8 mouse cellular contexts compared by ENCODE assay signal in genomic region chr5:106695141-106695540, GRCm38 (mm10). TPM values are rescaled to one million over a fixed set of nuclear protein-coding genes. Genes with fewer than 3 reads are reported as not detected.
DNase-seq lines count a peak whose midpoint lies in the region; ATAC-seq and TF ChIP-seq lines count a peak whose summit lies in the region.

No protein-coding gene starts in this region.

- H3K9me3 ChIP-seq in heart, embryonic 12.5 days (replicated peaks): no peaks in the 10 kb centered on the region
- H3K9me3 ChIP-seq in CH12.LX (replicated peaks; ENCODE audit: low read length): no peaks in the 10 kb centered on the region
- H3K9me3 ChIP-seq in forebrain, embryonic 13.5 days (replicated peaks): no peaks in the 10 kb centered on the region
- H3K9me3 ChIP-seq in liver, embryonic 16.5 days (replicated peaks; ENCODE audit: control insufficient read depth, low read length): no peaks in the 10 kb centered on the region

- H3K79me2 ChIP-seq in CH12.LX (replicated peaks; ENCODE audit: control insufficient read depth, extremely low read depth, insufficient read depth, poor library complexity, severe bottlenecking): peaks cover 36% of the 10 kb centered on the region

- TF ChIP-seq RAD21 in CH12.LX (IDR thresholded peaks at IDR 0.05; ENCODE audit: low read depth, low read length): no peak

- no peak for TF ChIP-seq CTCF in CH12.LX (conservative IDR thresholded peaks at IDR 0.05 in 1 of 2, IDR thresholded peaks at IDR 0.05 in 1 of 2; ENCODE audit: low read depth in 2 of 2, low read length in 2 of 2)

- H3K27ac ChIP-seq in heart, embryonic 12.5 days (ENCODE audit: poor library complexity, severe bottlenecking): peak overlapping the region; percentile 100; the same call in 1 of the 2 replicates
- no peak overlapping the region for H3K27ac ChIP-seq in CH12.LX (ENCODE audit: insufficient read depth, low read depth)
- no peak overlapping the region; the same call in 1 of the 2 replicates for H3K27ac ChIP-seq in forebrain, embryonic 13.5 days
- H3K27ac ChIP-seq in liver, embryonic 16.5 days (ENCODE audit: low read length): peak overlapping the region; percentile 96; the same call in 1 of the 2 replicates

- no peak for DNase-seq in heart, postnatal 4 days
- DNase-seq in CH12.LX (ENCODE audit: extremely low read depth): no peak
- no peak for DNase-seq in spleen, postnatal 36 days (ENCODE audit: low spot score in 2 of 2)
- no peak for DNase-seq in layer of hippocampus, postnatal 14 days (ENCODE audit: low spot score in 2 of 2)

- H3K4me1 ChIP-seq in heart, embryonic 12.5 days (replicated peaks): peaks cover 30% of the 10 kb centered on the region
- H3K4me1 ChIP-seq in CH12.LX (ENCODE audit: control insufficient read depth in 1 of 2, insufficient read depth in 2 of 2): peaks cover 2 to 38% of the 10 kb centered on the region in 2 experiments; a peak in 3 of 4 replicates
- peaks cover 38% of the 10 kb centered on the region for H3K4me1 ChIP-seq in forebrain, embryonic 13.5 days
- peaks cover 14% of the 10 kb centered on the region for H3K4me1 ChIP-seq in liver, embryonic 16.5 days (ENCODE audit: control insufficient read depth, low read depth, low read length)

- TF ChIP-seq EP300 in CH12.LX (IDR thresholded peaks at IDR 0.05; ENCODE audit: low read length): no peak

- 43% methylated on average over 9 of the region's 9 CpGs for WGBS in heart, embryonic 12.5 days
- WGBS in forebrain, embryonic 13.5 days: 39% methylated on average over 9 of the region's 9 CpGs
- 38% methylated on average over 9 of the region's 9 CpGs for WGBS in liver, embryonic 16.5 days (ENCODE audit: insufficient replicate concordance)

- H3K36me3 ChIP-seq in heart, embryonic 12.5 days: peaks cover 6% of the 10 kb centered on the region; the same call in 1 of the 2 replicates
- H3K36me3 ChIP-seq in CH12.LX (replicated peaks in 1 of 2; ENCODE audit: control insufficient read depth in 1 of 2, insufficient read depth in 1 of 2, low read length in 1 of 2): peaks cover 4 to 29% of the 10 kb centered on the region in 2 experiments
- H3K36me3 ChIP-seq in forebrain, embryonic 13.5 days (ENCODE audit: poor library complexity, severe bottlenecking): 0 out of 2 replicates have a peak, but pooled peaks cover 3% of the 10 kb centered on the region
- H3K36me3 ChIP-seq in liver, embryonic 16.5 days (ENCODE audit: control insufficient read depth, insufficient read depth): no peaks in the 10 kb centered on the region; the same call in 1 of the 2 replicates

- peak overlapping the region; percentile 94 for H3K4me3 ChIP-seq in heart, embryonic 12.5 days
- peak overlapping the region; percentile 71 to 86 (median 76) for H3K4me3 ChIP-seq in CH12.LX (replicated peaks in 1 of 3; ENCODE audit: low read depth in 2 of 3, low read length in 2 of 3, poor library complexity in 1 of 3)
- H3K4me3 ChIP-seq in forebrain, embryonic 13.5 days: peak overlapping the region; percentile 87
- H3K4me3 ChIP-seq in liver, embryonic 16.5 days (ENCODE audit: low read depth, low read length): peak overlapping the region; percentile 93

- dilution Hi-C loops in CH12.LX (cut with MboI; ENCODE audit: extremely low pct_ligation_motif_present, extremely low pct_unique_long_range_greater_than_20kb, low sequenced_read_pairs): no loop called here

- no peak for TF ChIP-seq POLR2A in CH12.LX (IDR thresholded peaks at IDR 0.05; ENCODE audit: low read depth, low read length)

- in situ Hi-C loops in CH12.LX (cut with MboI; ENCODE audit: low pct_ligation_motif_present, low pct_unique_long_range_greater_than_20kb, low sequenced_read_pairs): no loop called here

- ATAC-seq in heart, embryonic 12.5 days (ENCODE audit: insufficient number of reproducible peaks, low FRiP score): no peak
- ATAC-seq in forebrain, embryonic 13.5 days: no peak
- no peak for ATAC-seq in liver, embryonic 16.5 days (ENCODE audit: low read depth)
- no peak for ATAC-seq in erythroid progenitor cell, adult 5-6 weeks (replicated peaks; ENCODE audit: low FRiP score, poor library complexity, severe bottlenecking)

- H3K9ac ChIP-seq in heart, embryonic 12.5 days: peak overlapping the region; percentile 96
- peak overlapping the region; percentile 82 for H3K9ac ChIP-seq in CH12.LX (ENCODE audit: insufficient read depth, low read depth)
- H3K9ac ChIP-seq in forebrain, embryonic 13.5 days: peak overlapping the region; percentile 95
- H3K9ac ChIP-seq in liver, embryonic 16.5 days (ENCODE audit: low read depth, low read length): peak overlapping the region; percentile 99

- no peaks in the 10 kb centered on the region for H3K27me3 ChIP-seq in heart, embryonic 12.5 days (replicated peaks)
- H3K27me3 ChIP-seq in CH12.LX (replicated peaks): no peaks in the 10 kb centered on the region
- H3K27me3 ChIP-seq in forebrain, embryonic 13.5 days: no peaks in the 10 kb centered on the region
- no peaks in the 10 kb centered on the region for H3K27me3 ChIP-seq in liver, embryonic 16.5 days (ENCODE audit: control insufficient read depth, insufficient read depth, low read depth, low read length)

- H3K4me2 ChIP-seq in heart, embryonic 12.5 days: peak overlapping the region; percentile 76
- H3K4me2 ChIP-seq in CH12.LX (ENCODE audit: insufficient read depth, low read depth, poor library complexity, severe bottlenecking): peak overlapping the region; percentile 96
- H3K4me2 ChIP-seq in forebrain, embryonic 13.5 days: peak overlapping the region; percentile 84
- peak overlapping the region; percentile 69 for H3K4me2 ChIP-seq in liver, embryonic 16.5 days (ENCODE audit: low read depth, low read length)

TF ChIP-seq in CH12.LX, 34 proteins besides CTCF, POLR2A, EP300 and RAD21:
- TF ChIP-seq POLR2AphosphoS2 (IDR thresholded peaks at IDR 0.05; ENCODE audit: low read depth, low read length): no peak
- no peak for TF ChIP-seq TBP (conservative IDR thresholded peaks at IDR 0.05; ENCODE audit: low read depth, low read length)
- no peak for TF ChIP-seq NRF1 (IDR thresholded peaks at IDR 0.05; ENCODE audit: low read depth, low read length)
- TF ChIP-seq HCFC1 (IDR thresholded peaks at IDR 0.05; ENCODE audit: low read depth, low read length): no peak
- TF ChIP-seq ZMIZ1 (IDR thresholded peaks at IDR 0.05; ENCODE audit: low read depth, low read length): no peak
- no peak for TF ChIP-seq IRF4 (IDR thresholded peaks at IDR 0.05; ENCODE audit: low read depth, low read length)
- no peak for TF ChIP-seq ZKSCAN1 (IDR thresholded peaks at IDR 0.05; ENCODE audit: borderline replicate concordance, low read depth, low read length)
- no peak for TF ChIP-seq MAZ (IDR thresholded peaks at IDR 0.05; ENCODE audit: low read depth, low read length)
- TF ChIP-seq SIN3A (IDR thresholded peaks at IDR 0.05; ENCODE audit: low read length): no peak
- no peak for TF ChIP-seq RCOR1 (conservative IDR thresholded peaks at IDR 0.05; ENCODE audit: low read depth, low read length)
- no peak for TF ChIP-seq NELFE (IDR thresholded peaks at IDR 0.05; ENCODE audit: low read depth, low read length)
- no peak for TF ChIP-seq MAFK (IDR thresholded peaks at IDR 0.05; ENCODE audit: insufficient replicate concordance, low read length)
- no peak for TF ChIP-seq ETS1 (conservative IDR thresholded peaks at IDR 0.05; ENCODE audit: low read depth, low read length)

RNA-seq across cellular contexts. Expression of gene Zfp644, which starts 1.9 kb away (rescaled TPM):
- 61.1 and 63.7 TPM in 2 replicates for polyA plus RNA-seq in heart, embryonic 12.5 days (2016; fragmentation: Nextera tagmentation; extraction: Ambion mirVana)
- 100 to 1,000 TPM; 101 to 107 TPM for total RNA-seq in heart, postnatal 4 days (2021)
- 15.1 and 19.2 TPM in 2 replicates for total RNA-seq in CH12.LX (2012; rRNA removed)
- 28.7 and 32.4 TPM in 2 replicates for total RNA-seq in CH12.LX (2014; rRNA removed)
- 15.4 and 17.7 TPM in 2 replicates for polyA plus RNA-seq in CH12.LX (2012; ENCODE audit: insufficient read length, low read depth)
- polyA plus RNA-seq in forebrain, embryonic 13.5 days (2015; fragmentation: Nextera tagmentation; extraction: Ambion mirVana): 85.2 and 88.5 TPM in 2 replicates
- polyA plus RNA-seq in liver, embryonic 16.5 days (2015; fragmentation: Nextera tagmentation; extraction: Ambion mirVana): 15.0 and 15.8 TPM in 2 replicates
- total RNA-seq in erythroid progenitor cell, adult 5-6 weeks (2015; ENCODE audit: low replicate concordance): 155 and 190 TPM in 2 replicates
- 116 and 155 TPM in 2 replicates for total RNA-seq in erythroid progenitor cell, adult 5-6 weeks (2017; ENCODE audit: low replicate concordance)
- total RNA-seq in layer of hippocampus, postnatal 14 days (2021): 10 to 100 TPM; 85.1 to 91.0 TPM

Comparison
In these comparisons a context has a peak if more than half of its experiments do, and no peak if none do; other contexts are left out.
1. H3K27ac ChIP-seq: peak in heart, embryonic 12.5 days (single experiment) and liver, embryonic 16.5 days (single experiment); none in CH12.LX (single experiment) and forebrain, embryonic 13.5 days (single experiment).
2. Peak in every context shown above with its lines, with median percentiles within 50 percentile points of each other: H3K4me2 ChIP-seq, H3K4me3 ChIP-seq and H3K9ac ChIP-seq.